Mouse (Mus musculus) midbrain, embryonic 14.5 days (tissue): ENCODE data around the gene Mrpl38. TPM values are rescaled to one million over a fixed set of nuclear protein-coding genes. Genes with fewer than 3 reads are reported as not detected.
A peak's percentile ranks its signal among the peaks of the same experiment; 100 is the strongest.

Source experiments
- ATAC-seq: fragments of 200-750 bp; cut with Nextera tagmentation; 2 replicates; pipeline ENCODE4 v1.8.0; 2017; ENCODE audit warnings: moderate number of reproducible peaks, moderate library complexity; ENCODE audit not compliant: low FRiP score, low TSS enrichment
- DNase-seq: peaks from one replicate; pipeline ENCODE4 v3.0.0-alpha.2; 2015
- H3K27ac ChIP-seq: fragments of 300-500 bp; sonication (generic); replicated peaks from 2 replicates; pipeline ENCODE4 v1.5.1; 2014; ENCODE audit warnings: mild to moderate bottlenecking, low read depth, low read length, moderate library complexity
- H3K27me3 ChIP-seq: fragments of 300-500 bp; sonication (generic); 2 replicates; pipeline ENCODE4 v1.6.1; 2014; ENCODE audit warnings: low read length, control low read depth, mixed read lengths; ENCODE audit not compliant: control insufficient read depth, insufficient read depth
- H3K36me3 ChIP-seq: fragments of 300-500 bp; sonication (generic); 2 replicates; pipeline ENCODE4 v1.6.1; 2014; ENCODE audit warnings: low read length, control low read depth; ENCODE audit not compliant: control insufficient read depth, insufficient read depth
- H3K4me1 ChIP-seq: fragments of 300-500 bp; sonication (generic); 2 replicates; pipeline ENCODE4 v1.6.1; 2014; ENCODE audit warnings: mild to moderate bottlenecking, antibody characterized with exemption, low read length, control low read depth; ENCODE audit not compliant: control insufficient read depth, insufficient read depth
- H3K4me2 ChIP-seq: fragments of 300-500 bp; sonication (generic); 2 replicates; pipeline ENCODE4 v1.6.1; 2014; ENCODE audit warnings: mild to moderate bottlenecking, low read length, moderate library complexity
- H3K4me3 ChIP-seq: fragments of 300-500 bp; sonication (generic); replicated peaks from 2 replicates; pipeline ENCODE4 v1.5.1; 2014; ENCODE audit warnings: low read depth, low read length
- H3K9ac ChIP-seq: fragments of 300-500 bp; sonication (generic); replicated peaks from 2 replicates; pipeline ENCODE4 v1.6.1; 2014; ENCODE audit warnings: mild to moderate bottlenecking, low read length, moderate library complexity
- H3K9me3 ChIP-seq: fragments of 300-500 bp; sonication (generic); 2 replicates; pipeline ENCODE4 v1.6.1; 2016; ENCODE audit warnings: low read length, control low read depth, mixed read lengths; ENCODE audit not compliant: control insufficient read depth
- WGBS: fragments of 180-500 bp; shearing (Covaris S2); extraction: QIAGEN DNeasy Blood & Tissue Kit; methylation state at CpG from one replicate; pipeline ENCODE4 v1.1.7; 2014; 5-methylcytosine and 5-hydroxymethylcytosine counted together
- polyA plus RNA-seq: library from polyadenylated mRNA; unstranded; fragments of >200 nt; fragmentation: Nextera tagmentation; extraction: Ambion mirVana; gene quantifications from 2 replicates; pipeline ENCODE4 v1.2.1, GENCODE M21; 2014

The Mrpl38 gene
- polyA plus RNA-seq, 1 experiment from 2014 or later, result 72.5 TPM

DNA sequence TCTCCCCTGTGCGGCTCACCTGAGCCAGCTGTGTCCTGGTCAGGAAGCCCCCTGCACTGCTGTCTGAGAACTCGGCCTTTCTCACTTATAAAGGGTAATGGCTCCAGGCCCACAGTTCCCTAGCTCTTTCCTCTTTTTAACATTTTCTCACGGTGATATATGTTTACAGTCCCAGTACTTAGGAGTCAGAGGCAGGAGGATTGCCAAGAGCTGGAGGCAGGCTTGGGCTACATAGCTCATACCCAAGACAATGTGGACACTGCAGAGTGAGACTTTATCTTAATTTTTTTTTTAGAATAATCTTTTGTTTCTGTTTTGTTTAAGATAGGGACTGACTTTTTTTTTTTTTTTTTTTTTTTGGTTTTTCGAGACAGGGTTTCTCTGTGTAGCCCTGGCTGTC lies 36.2 kb downstream of the Mrpl38 start:
- no peak overlapping the region for H3K4me2 ChIP-seq
- ATAC-seq (no peak), DNase-seq (no peak)

GRCm38 (mm10) chr11:116101931-116102381 lies 36.7 kb downstream of the Mrpl38 start:
- Histone ChIP-seq H3K4me2 (no peak overlapping the region), H3K27me3 (peaks cover 15% of the 10 kb centered on the region), H3K4me3 (no peak overlapping the region), H3K36me3 (no peaks in the 10 kb centered on the region), H3K9ac (no peak overlapping the region), H3K4me1 (peaks cover 14% of the 10 kb centered on the region; the same call in 1 of the 2 replicates), H3K27ac (peak overlapping the region; percentile 76), H3K9me3 (no peaks in the 10 kb centered on the region)
- no peak for ATAC-seq
- DNase-seq, result peak; percentile 56
- WGBS, result 29% methylated on average over 11 of the region's 11 CpGs

More for the DNA sequence above, 36.2 kb downstream of the Mrpl38 start:
- Histone ChIP-seq H3K4me3 (no peak overlapping the region), H3K27ac (peak overlapping the region; percentile 76), H3K27me3 (peaks cover 20% of the 10 kb centered on the region), H3K9me3 (no peaks in the 10 kb centered on the region), H3K9ac (no peak overlapping the region), H3K36me3 (no peaks in the 10 kb centered on the region), H3K4me1 (peaks cover 14% of the 10 kb centered on the region; the same call in 1 of the 2 replicates)
- 65% methylated on average over 3 of the region's 4 CpGs for WGBS

DNA sequence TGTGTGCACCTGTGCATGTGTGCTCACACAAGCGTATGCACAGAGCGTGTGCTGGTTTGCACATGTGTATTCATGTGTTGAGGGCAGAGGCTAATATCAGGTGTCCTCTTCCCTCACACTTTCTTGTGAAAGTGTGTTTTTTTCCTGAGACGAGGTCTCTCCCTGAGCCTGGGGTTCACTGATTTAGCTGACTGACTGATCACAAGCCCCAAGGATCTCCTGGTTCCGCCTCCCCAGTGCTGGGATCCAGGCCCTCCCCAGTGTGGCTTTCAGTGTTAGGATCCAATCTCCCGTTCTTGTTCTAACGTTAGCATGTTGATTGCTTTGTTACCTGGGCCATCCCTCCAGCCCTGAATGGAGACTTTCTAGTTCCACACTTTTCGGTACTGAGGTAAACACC lies 37.8 kb downstream of the Mrpl38 start:
- Histone ChIP-seq H3K27me3 (0 out of 2 replicates have a peak, but pooled peaks cover 5% of the 10 kb centered on the region), H3K4me1 (peaks cover 14% of the 10 kb centered on the region; the same call in 1 of the 2 replicates), H3K36me3 (no peaks in the 10 kb centered on the region), H3K27ac (no peak overlapping the region), H3K9me3 (no peaks in the 10 kb centered on the region), H3K4me2 (no peak overlapping the region), H3K4me3 (no peak overlapping the region), H3K9ac (no peak overlapping the region)
- DNase-seq (no peak), ATAC-seq (no peak)
- 81% methylated on average over 7 of the region's 7 CpGs for WGBS

DNA sequence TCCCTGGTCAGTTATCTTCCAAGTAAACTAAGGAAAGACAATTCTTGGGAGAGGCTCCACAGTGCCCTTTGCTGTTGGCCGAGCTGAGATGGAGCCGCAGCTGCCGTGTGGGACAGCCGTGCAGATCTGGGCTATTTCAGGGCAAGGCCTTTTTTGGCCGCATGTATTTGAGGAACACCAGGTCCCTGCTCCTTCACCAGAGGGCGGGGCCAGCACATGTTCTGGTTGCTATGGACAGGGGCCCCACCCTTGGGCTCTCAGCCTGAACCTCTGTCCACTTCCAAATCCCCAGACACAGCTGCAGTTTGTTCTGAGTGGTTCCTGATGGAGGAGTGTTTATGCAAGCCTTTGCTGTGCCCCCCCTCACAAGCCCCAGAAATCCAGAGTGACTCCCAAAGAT lies 38.3 kb downstream of the Mrpl38 start:
- ATAC-seq (no peak), DNase-seq (no peak)
- 86% methylated on average over 6 of the region's 6 CpGs for WGBS
- Histone ChIP-seq H3K4me3 (no peak overlapping the region), H3K9me3 (no peaks in the 10 kb centered on the region), H3K27ac (no peak overlapping the region), H3K36me3 (no peaks in the 10 kb centered on the region), H3K4me2 (no peak overlapping the region), H3K4me1 (peaks cover 14% of the 10 kb centered on the region; the same call in 1 of the 2 replicates), H3K9ac (no peak overlapping the region), H3K27me3 (0 out of 2 replicates have a peak, but pooled peaks cover 1% of the 10 kb centered on the region)

DNA sequence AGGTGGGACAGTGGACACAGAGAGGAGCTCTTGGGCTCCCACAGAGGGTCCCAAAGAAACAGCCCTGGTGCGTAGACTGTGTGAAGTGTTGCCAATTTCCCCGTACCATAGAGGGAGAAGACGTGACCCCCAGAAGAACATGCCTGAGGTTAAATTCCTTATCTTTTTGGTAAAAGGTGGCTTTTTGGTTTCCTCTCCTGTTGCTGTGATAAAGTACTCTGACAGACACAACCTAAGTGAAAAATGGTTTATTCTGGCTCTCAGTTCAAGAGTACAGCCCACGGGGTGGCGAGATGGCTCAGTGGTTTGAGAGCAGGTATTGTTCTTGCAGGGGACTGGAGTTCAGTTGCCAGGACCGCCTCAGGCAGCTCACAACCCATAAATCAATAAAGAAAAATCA lies 39.2 kb downstream of the Mrpl38 start:
- Histone ChIP-seq H3K36me3 (no peaks in the 10 kb centered on the region), H3K27ac (no peak overlapping the region), H3K9ac (no peak overlapping the region), H3K4me1 (peaks cover 12% of the 10 kb centered on the region; the same call in 1 of the 2 replicates), H3K4me3 (no peak overlapping the region), H3K4me2 (no peak overlapping the region), H3K9me3 (no peaks in the 10 kb centered on the region), H3K27me3 (no peaks in the 10 kb centered on the region)
- 85% methylated on average over 6 of the region's 6 CpGs for WGBS
- no peak for DNase-seq
- ATAC-seq, result no peak

GRCm38 (mm10) chr11:116098711-116099460 lies 39.8 kb downstream of the Mrpl38 start:
- DNase-seq (no peak), ATAC-seq (no peak)
- Histone ChIP-seq H3K4me1 (peaks cover 6% of the 10 kb centered on the region; the same call in 1 of the 2 replicates), H3K36me3 (no peaks in the 10 kb centered on the region), H3K27ac (no peak overlapping the region), H3K9ac (no peak overlapping the region), H3K9me3 (no peaks in the 10 kb centered on the region), H3K27me3 (no peaks in the 10 kb centered on the region), H3K4me3 (no peak overlapping the region), H3K4me2 (no peak overlapping the region)
- WGBS, result 80% methylated on average over 14 of the region's 14 CpGs

DNA sequence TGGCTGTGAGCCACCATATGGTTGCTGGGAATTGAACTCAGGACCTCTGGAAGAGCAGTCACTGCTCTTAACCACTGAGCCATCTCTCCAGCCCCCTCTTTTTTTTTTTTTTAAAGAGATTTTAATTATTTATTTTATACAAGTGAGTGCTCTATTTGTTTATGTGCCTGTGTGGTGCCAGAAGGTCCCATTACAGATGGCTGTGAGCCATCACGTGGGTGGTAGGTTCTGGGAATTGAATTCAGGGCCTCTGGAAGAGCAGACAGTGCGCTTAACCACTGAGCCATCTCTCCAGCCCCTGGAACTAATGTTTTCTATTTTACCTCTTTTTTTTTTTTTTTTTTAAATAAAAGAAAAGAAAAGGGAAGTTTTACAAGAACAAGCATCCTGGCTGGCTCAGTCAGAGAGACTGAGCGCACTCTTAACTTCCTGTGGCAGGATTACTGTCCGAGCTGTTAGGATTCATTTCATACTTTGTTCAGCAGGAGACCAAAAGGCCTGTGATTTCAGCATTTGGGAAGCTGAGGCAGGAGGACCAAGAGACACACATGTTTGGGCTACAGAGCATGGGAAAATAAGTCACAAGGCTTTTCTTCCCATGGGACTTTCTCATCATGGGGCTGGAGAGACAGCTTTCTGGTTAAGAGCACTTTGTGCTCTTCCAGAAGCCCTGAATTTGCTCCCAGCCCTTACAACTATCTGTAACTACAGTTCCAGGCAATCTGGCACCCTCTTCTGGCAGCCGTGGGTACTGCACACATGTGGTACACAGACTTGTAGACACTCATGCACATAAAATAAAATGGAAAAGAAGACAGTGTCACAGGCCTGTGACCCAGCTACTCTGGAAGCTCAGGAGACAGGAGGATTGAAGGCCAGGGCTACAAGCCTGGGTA lies 42.2 kb downstream of the Mrpl38 start:
- ATAC-seq (no peak), DNase-seq (no peak)
- no peaks in the 10 kb centered on the region for H3K9me3 ChIP-seq
- H3K27ac ChIP-seq, result no peak overlapping the region
- H3K27me3 ChIP-seq, result no peaks in the 10 kb centered on the region
- 91% methylated on average over 5 of the region's 5 CpGs for WGBS
- H3K4me3 ChIP-seq, result no peak overlapping the region
- no peak overlapping the region for H3K9ac ChIP-seq
- H3K4me1 ChIP-seq, result no peaks in the 10 kb centered on the region
- H3K4me2 ChIP-seq, result no peak overlapping the region
- no peaks in the 10 kb centered on the region for H3K36me3 ChIP-seq

DNA sequence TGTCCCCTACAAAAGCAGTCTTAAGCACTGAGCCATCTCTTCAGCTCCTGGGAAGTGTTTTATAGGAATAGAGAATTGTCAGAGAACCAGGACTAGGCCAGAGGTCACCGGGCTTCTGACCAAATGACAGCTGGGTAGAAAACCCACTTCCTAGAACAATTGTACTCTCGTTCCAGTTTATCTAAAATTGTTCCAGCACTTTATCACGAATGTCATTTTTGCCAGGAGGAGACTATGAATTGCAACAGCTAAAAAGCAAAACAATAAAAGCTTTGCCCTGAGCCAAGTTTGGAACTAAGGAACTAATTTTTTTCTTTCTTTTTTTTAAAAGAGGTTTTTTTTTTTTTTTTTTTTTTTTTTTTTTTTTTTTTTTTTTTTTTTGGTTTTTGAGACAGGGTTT lies 43.1 kb downstream of the Mrpl38 start:
- Histone ChIP-seq H3K9ac (no peak overlapping the region), H3K4me3 (no peak overlapping the region), H3K9me3 (no peaks in the 10 kb centered on the region), H3K36me3 (no peaks in the 10 kb centered on the region), H3K27ac (no peak overlapping the region), H3K27me3 (no peaks in the 10 kb centered on the region), H3K4me2 (no peak overlapping the region), H3K4me1 (no peaks in the 10 kb centered on the region)
- WGBS, result 91% methylated on average over 3 of the region's 3 CpGs
- ATAC-seq, result no peak
- DNase-seq, result no peak
